In genomic region chr6:128227438-128228017, GRCm38 (mm10) we compare ENCODE assay signal across 9 mouse cellular contexts.
DNase-seq lines count a peak whose midpoint lies in the region; ATAC-seq lines count a peak whose summit lies in the region.
"Had no signal": no experiment of that assay in that cellular context is flagged by ENCODE, and none has a peak within 500 bp of the region (broad histone marks: within the 10 kb centered on the region; RNA-seq: fewer than 3 reads in every experiment).

No protein-coding gene starts in this region.

- H3K9me3 ChIP-seq in hindbrain, embryonic 11.5 days (ENCODE audit: control insufficient read depth, low read length) = no peaks in the 10 kb centered on the region
- H3K9me3 ChIP-seq in midbrain, embryonic 14.5 days (ENCODE audit: control insufficient read depth, low read length) = no peaks in the 10 kb centered on the region
- H3K9me3 ChIP-seq: liver, embryonic 15.5 days had no signal

- no peak overlapping the region for H3K4me2 ChIP-seq in hindbrain, embryonic 11.5 days (replicated peaks; ENCODE audit: low read depth, low read length)
- no peak overlapping the region for H3K4me2 ChIP-seq in midbrain, embryonic 14.5 days (ENCODE audit: low read length)
- H3K4me2 ChIP-seq: liver, embryonic 15.5 days had no signal

- 22% methylated on average over 8 of the region's 8 CpGs for WGBS in hindbrain, embryonic 11.5 days
- 19% methylated on average over 8 of the region's 8 CpGs for WGBS in midbrain, embryonic 14.5 days

- H3K27ac ChIP-seq in hindbrain, embryonic 11.5 days (ENCODE audit: low read depth, low read length) = no peak overlapping the region
- no peak overlapping the region for H3K27ac ChIP-seq in midbrain, embryonic 14.5 days (replicated peaks; ENCODE audit: low read depth, low read length)
- H3K27ac ChIP-seq: liver, embryonic 15.5 days had no signal

- H3K4me1 ChIP-seq in hindbrain, embryonic 11.5 days (replicated peaks; ENCODE audit: control insufficient read depth, insufficient read depth, low read length) = no peaks in the 10 kb centered on the region
- H3K4me1 ChIP-seq in midbrain, embryonic 14.5 days (ENCODE audit: control insufficient read depth, insufficient read depth, low read length) = no peaks in the 10 kb centered on the region

- no peak overlapping the region for H3K9ac ChIP-seq in hindbrain, embryonic 11.5 days (ENCODE audit: low read depth, low read length)
- H3K9ac ChIP-seq in midbrain, embryonic 14.5 days (replicated peaks; ENCODE audit: low read length) = no peak overlapping the region
- H3K9ac ChIP-seq: liver, embryonic 15.5 days had no signal

- H3K36me3 ChIP-seq in hindbrain, embryonic 11.5 days (ENCODE audit: control insufficient read depth, insufficient read depth, low read length) = no peaks in the 10 kb centered on the region
- H3K36me3 ChIP-seq in midbrain, embryonic 14.5 days (ENCODE audit: control insufficient read depth, insufficient read depth, low read length) = no peaks in the 10 kb centered on the region
- H3K36me3 ChIP-seq: liver, embryonic 15.5 days had no signal

- DNase-seq in adrenal gland, adult (ENCODE audit: inconsistent age in 2 of 2, low spot score in 1 of 2) = peak; percentile 21 to 48
- no peak for DNase-seq in adrenal gland, adult 18-20 months (ENCODE audit: low spot score in 2 of 2)
- DNase-seq in right cerebral cortex, adult 2 months (ENCODE audit: low spot score in 2 of 2) = peak; percentile 31 to 38
- DNase-seq in right cerebral cortex, postnatal 25 days = no peak
- DNase-seq in hindbrain, embryonic 11.5 days (ENCODE audit: low spot score) = peak; percentile 32
- peak; percentile 12 to 40 for DNase-seq in layer of hippocampus, postnatal 25 days (ENCODE audit: extremely low spot score in 1 of 2, low spot score in 1 of 2)
- peak; percentile 55 for DNase-seq in midbrain, embryonic 14.5 days
- no peak for DNase-seq in yolk sac, embryonic 10.5 days (ENCODE audit: low spot score)

- peak; percentile 59 for ATAC-seq in hindbrain, embryonic 11.5 days (ENCODE audit: low FRiP score)
- ATAC-seq in midbrain, embryonic 14.5 days (ENCODE audit: low FRiP score, low TSS enrichment) = peak; percentile 40; the same call in 1 of the 2 replicates

- no peak overlapping the region for H3K4me3 ChIP-seq in hindbrain, embryonic 11.5 days (ENCODE audit: low read depth, low read length)
- no peak overlapping the region for H3K4me3 ChIP-seq in midbrain, embryonic 14.5 days (replicated peaks; ENCODE audit: low read depth, low read length)
- H3K4me3 ChIP-seq: liver, embryonic 15.5 days had no signal

- no peaks in the 10 kb centered on the region for H3K27me3 ChIP-seq in hindbrain, embryonic 11.5 days (ENCODE audit: control insufficient read depth, insufficient read depth, low read length)
- H3K27me3 ChIP-seq in midbrain, embryonic 14.5 days (ENCODE audit: control insufficient read depth, insufficient read depth, low read length) = no peaks in the 10 kb centered on the region
- H3K27me3 ChIP-seq: liver, embryonic 15.5 days had no signal

Comparison
In these comparisons a context has a peak if more than half of its experiments do, and no peak if none do; other contexts are left out.
1. DNase-seq: peak in adrenal gland, adult (2 of 2), right cerebral cortex, adult 2 months (2 of 2), hindbrain, embryonic 11.5 days (single experiment), layer of hippocampus, postnatal 25 days (2 of 2) and midbrain, embryonic 14.5 days (single experiment); none in adrenal gland, adult 18-20 months (0 of 2), right cerebral cortex, postnatal 25 days (single experiment) and yolk sac, embryonic 10.5 days (single experiment).